Mouse (Mus musculus) cerebellum, adult 9-10 months (tissue): Measurements from ENCODE around the gene Rgs3.
A peak's percentile ranks its signal among the peaks of the same experiment; 100 is the strongest.

Experiments
- DNase-seq: peaks from one replicate; pipeline ENCODE4 v3.0.0; 2022

The Rgs3 gene

DNA sequence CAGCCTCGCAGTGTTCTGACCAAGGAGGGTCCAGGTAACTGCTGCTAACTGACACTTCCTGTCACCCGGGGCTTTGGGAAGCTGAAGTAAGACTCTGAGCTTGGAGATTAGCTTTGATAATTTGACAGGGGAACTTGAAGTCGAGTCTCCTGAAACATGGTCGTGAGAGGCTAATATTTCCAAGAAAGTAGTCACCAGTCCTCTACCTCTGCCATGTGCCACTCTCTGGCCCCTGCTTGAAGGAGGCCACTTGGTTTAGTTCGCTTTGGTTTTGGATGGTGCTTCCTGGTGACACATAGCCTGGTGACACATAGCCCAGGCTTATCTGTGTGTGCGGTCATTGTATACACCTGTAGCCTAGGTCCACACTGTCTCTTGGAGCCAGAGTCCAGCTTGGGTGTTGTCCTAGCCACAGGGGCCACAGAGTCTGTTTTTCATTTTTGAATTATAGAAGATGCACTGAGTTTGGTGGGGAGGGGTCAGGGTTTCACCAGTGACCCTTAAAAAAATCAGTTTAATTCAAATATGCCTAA, at the start of gene Rgs3:
Gene Rgs3 (plus strand): TSS at position 51 of the 533 bp plus-strand sequence.
- DNase-seq, result no peak

GRCm38 (mm10) chr4:62509946-62510345, 49.7 kb upstream of the Rgs3 start:
- DNase-seq, result no peak

DNA sequence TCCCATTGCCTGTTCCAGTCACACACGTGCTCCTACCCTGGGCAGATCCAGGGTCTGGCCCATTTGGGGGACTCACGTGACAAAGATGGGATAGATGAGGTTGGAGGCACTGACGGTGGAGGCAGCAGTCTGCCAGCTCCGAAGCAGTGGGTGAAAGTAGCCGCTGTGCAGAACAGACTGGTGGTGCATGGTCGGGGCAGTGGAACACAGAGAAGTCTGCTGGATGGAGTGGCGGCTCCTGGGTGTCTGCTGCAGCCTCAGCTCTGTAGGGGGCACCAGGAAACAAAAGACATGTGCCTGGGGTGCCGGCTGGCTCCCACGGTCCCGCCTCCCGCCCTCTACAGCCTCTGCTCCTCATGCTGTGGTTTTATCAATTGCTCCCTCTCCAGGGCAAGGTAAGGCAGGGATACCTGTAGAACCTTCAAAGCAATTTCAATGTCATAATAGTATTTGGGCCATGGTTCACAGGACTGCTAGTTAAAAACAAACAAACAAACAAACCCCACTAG, 45.6 kb upstream of the Rgs3 start:
- DNase-seq, result peak; percentile 31

- peak; percentile 39 for DNase-seq
Measured at GRCm38 (mm10) chr4:62514995-62515394, 44.7 kb upstream of the Rgs3 start.

DNA sequence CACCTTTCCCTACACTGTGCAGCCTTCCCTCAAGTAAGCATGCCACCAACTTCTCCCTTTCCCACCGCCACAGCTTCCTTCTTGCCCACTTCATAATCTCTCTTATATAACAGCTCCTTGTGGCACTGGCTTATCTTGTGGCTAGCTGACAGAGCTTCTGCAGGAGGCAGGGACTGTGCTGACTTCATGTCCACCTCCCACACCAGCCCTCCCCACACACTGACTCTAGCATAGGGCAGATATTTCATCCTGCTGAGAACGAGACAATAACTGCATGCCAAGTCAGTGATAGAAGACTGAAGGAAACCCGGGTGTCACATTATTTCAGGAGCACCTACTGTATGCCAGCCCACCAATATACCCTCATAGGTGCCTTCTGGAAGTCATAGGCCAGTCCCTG, 44.2 kb upstream of the Rgs3 start:
- peak; percentile 64 for DNase-seq

DNA sequence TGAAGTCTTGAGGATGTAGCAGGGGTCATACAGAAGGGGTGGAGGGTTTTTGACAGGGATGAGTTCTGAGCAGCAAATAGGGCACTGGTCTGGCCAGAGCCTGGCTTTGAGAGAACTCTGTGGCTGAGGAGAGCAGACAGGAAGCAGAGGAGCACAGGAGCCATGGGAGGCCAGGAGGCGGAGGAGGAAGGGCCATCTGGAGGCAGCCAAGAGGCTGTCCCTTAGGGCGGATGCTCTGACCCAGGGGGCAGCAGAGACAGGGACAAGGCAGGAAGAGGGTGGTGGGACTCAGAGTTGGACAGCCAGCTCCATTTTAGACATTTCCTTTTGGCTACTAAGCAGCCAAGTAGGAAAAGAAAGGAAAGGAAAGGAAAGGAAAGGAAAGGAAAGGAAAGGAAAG, 43.6 kb upstream of the Rgs3 start:
- DNase-seq, result peak; percentile 76

DNA sequence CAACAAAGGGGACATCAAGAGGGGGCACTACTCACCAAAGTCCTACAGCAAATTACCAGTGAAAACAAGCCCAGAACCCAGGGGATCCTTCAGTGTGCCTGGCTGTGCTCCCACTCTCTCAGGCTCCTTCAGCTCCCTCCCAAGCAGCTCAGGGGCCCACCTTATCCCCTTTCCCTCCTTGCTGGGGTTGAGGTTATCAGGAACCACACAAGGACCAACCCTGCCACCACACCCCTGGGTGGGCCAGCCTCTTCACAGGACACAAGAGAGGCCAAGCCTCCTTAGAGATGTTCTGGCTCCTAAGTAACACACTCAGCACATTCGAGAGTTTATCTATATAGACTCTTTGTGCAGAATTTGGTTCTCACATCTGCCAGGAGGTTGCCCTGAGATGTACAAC, 43.1 kb upstream of the Rgs3 start:
- DNase-seq, result peak; percentile 43

- no peak for DNase-seq
Measured at GRCm38 (mm10) chr4:62517046-62517445, 42.6 kb upstream of the Rgs3 start.

DNA sequence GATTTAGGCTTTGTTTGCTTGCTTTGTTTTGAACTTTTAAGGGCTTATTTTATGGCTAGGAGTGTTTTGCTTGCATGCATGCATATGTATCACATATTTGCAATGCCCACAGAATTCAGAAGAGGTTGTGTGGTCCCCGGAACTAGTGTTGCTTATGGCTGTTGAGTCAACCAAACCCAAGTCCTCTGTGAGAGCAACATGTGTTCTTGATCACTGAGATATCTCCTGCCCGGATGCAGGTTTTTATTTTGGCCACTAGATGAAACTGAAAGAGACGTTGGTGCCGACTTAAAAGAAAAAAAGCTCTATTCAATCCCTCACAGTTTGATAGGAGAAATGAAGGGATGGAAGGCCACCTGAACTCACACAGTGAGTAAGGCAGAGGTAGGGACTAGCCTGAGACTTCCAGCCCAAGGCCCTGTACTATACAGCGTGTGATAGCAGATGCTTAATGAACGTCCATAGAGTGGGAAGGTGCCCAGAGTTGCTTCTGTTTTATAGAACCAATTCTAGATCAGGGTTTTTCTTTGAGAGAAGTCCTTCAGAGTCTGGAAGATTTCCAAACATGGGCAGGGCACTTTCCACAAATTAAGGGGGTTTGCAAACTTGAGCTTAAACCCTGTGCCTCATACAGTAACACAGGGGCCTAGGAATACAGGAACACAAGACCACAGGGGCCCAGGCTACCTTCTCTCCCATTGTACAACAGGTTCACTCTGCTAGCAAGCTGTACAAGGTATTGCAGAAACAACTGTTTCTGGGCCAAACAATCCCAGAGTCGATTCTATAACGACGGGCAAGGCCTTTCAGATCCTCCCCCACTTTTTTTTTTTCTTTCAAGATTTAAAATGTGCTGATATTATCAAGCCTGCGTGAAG, 41.9 kb upstream of the Rgs3 start:
- DNase-seq, result peak; percentile 47

DNA sequence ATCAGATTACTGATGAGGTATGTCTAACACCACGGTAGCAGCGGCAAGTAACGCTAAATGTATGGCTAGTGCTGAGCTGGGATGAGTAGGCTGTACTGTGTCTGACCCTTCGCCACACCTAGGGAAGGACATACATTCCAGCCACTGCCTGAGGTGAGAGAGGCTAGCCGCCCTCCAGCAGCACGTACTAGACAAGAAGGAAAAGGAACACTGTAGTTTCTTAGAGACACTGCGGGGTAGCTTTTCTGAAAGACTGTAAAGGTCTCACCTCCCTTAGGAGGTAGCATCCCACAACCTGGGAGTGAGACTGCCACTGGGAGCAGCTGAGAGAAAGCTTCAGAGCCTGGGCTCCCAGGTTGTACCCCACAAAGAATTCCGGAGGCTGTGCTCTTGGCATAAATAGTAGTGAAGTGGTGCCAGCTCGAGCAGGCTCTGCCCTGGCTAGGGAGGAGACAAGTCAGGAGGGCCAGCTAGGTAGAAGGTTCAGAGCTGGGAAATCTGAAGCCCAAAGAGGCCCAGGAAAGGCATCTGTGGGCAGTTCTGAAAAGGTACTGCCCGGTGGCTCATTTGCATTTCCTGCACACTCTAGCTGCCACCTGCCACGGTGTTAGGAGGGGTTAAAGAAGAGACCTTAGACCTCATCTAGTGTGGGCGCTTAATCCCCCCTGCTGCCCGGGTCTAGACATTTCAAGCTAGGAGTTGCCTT, 41.1 kb upstream of the Rgs3 start:
- DNase-seq, result peak; percentile 88

GRCm38 (mm10) chr4:62519122-62519848, 40.4 kb upstream of the Rgs3 start:
- peak; percentile 72 for DNase-seq

DNA sequence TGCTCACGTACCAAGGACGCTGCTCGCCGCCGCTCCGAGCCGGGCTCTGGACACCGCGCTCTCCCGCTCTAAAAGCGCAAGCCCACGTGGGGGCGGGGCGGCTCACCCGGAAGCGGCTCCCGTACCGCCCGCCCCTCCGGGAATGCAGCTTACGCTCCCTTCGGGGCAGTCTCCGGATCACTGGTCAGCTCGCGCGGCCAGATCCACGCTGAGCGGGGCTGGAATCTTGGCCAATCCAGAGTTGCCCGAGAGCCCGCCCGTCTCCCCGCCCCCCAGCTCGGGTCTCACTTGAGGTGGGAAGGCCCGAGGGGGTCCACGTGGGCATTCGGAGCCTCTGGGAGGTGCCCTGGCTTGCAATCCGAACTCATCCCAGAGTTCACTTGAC, 39.8 kb upstream of the Rgs3 start, which contains the start of gene Alad:
Gene Alad (minus strand): TSS at position 70 of the 385 bp plus-strand sequence.
- peak; percentile 81 for DNase-seq

GRCm38 (mm10) chr4:62520892-62521400, 38.7 kb upstream of the Rgs3 start:
- no peak for DNase-seq

DNA sequence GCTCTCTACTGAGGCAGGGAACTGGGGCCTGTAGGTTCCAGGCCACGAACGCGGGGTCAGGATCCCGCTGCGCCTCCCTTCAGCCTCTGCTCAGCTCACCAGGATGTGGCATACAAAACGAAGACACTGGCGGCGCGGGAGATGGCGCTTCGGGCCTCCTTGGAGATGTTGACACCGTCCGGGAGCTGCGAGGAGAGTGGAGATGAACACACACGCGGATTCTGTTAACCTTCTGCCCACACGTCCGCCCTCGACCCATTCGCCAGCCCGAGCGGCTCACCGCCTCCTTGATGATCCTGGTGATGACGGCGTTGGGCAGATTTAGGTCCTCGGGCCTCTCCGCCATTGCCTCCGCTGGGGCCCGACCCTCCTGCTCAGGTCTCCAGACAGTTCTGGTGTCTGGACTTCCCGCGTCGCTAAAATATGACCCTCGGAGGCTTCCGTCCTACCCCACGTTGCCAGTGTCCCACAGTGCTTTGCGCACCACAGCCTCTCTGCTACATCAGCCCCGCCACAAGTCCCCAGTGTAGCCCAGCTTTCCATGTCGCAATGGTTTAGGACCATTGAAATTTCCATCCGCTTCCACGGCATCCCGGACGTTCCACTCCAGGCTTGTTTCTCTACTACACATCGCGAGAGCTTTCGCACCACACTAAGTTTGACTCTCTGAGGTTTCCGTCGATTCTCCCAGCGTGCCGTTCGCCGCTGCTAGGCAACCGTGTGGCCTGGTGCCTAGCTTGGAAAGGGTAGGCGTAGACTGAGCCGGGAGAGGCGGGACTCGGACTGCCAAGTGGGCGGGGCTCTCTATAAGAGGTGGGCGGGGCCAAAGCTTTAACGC, 34.8 kb upstream of the Rgs3 start, which contains the start of the genes Pole3 and 4933430I17Rik:
Gene Pole3 (minus strand): TSS at position 418 of the 838 bp plus-strand sequence.
Gene 4933430I17Rik (plus strand): TSS at position 719 of the 838 bp plus-strand sequence.
- peak; percentile 98 for DNase-seq

GRCm38 (mm10) chr4:62525489-62525811, 34.2 kb upstream of the Rgs3 start:
- no peak for DNase-seq

DNA sequence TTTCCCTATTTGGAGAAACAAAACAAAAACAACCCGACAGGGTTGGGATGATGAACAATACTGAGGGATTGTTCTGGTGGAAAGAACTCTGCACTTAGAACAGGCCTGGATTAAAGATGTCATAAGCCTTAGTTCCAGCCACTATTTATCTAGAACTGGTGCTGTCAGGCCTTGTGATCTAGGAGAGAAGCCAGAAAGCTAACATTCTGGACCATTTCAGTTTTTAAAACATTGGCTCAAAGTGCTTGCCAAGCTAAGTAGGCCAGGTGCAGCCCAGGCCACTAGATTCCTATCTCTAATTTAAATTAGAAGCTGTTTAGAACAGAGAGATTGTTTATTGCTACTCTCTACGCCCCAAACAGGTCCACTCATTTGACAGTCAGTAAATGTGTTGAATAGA, 33.4 kb upstream of the Rgs3 start:
- peak; percentile 46 for DNase-seq

DNA sequence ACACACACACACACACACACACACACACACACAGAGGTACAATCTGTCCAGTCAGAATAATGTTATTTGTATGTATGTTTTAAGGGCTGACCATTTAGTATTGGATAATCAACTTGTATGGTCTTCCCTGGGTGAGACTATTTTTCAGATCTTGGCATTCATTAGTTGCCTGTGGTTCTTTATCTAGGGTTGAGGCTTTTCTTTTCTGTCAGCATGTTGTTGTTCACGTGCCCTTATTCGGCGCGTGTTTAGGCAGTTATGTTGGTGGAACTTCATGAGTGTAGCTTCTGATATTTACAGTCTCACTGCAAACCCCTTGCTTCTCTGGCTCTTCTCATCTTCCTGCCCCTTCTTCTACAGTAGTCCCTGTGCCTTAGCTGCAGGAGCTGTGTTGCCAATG, 32.0 kb upstream of the Rgs3 start:
- DNase-seq, result no peak

DNA sequence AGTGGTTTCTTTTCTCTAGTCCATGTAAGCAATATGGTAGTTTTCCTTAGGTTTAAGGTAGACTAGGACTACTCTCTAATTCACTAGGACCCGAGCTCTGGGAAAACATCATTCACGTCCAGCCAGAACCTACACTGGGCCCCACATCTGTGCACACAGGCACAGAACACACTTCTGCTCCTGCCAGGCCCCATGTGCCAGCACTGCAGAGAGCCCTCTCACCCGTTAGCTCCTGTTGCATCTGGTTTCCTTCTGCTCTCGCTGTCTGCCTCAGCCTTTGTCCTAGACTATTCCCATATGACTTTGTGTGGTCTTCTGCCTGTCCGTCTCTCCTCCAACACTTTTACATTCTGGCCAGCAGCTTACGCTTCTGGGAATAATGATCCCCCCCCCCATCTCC, 25.9 kb upstream of the Rgs3 start:
- no peak for DNase-seq

DNA sequence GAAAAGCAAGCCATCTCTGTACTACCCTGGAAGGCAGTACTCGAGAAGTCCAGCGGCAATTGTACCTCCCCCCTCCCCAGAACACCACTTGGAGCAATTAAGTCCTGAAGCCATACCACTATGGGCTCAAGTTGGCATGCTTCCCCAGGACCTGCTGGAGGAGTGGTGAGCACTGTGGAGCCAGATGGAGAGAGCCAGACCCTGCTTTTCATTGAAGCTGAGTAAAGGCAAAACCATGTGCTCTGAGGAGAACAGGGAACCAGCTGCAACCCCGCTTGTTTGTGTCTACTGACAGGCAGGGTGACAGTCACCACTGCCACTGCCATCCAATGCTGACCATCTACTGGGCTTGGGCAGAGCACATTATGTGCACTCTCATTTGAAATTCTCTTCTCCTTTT, 17.8 kb upstream of the Rgs3 start:
- DNase-seq, result no peak

DNA sequence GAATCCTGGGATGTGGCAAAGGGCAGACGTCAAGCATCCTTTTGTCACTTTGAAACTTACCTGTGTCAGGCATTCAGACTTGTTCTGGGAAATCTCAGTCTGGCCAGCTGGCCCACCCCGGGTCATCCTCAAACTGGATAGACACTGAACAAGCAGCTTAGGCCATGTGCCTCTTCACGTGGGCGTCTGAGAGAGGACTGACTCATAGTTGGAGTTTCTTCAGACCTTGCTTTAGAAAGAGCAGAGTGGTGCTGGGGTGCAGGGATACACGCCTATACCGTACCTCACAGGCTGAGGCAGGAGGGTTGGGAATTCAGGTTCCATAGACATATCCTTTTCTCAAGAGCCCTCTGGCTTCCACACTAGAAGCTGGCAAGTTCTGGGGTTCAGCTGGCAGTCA, 15.9 kb upstream of the Rgs3 start:
- no peak for DNase-seq

- no peak for DNase-seq
Measured at GRCm38 (mm10) chr4:62544801-62545200, 14.8 kb upstream of the Rgs3 start.

DNA sequence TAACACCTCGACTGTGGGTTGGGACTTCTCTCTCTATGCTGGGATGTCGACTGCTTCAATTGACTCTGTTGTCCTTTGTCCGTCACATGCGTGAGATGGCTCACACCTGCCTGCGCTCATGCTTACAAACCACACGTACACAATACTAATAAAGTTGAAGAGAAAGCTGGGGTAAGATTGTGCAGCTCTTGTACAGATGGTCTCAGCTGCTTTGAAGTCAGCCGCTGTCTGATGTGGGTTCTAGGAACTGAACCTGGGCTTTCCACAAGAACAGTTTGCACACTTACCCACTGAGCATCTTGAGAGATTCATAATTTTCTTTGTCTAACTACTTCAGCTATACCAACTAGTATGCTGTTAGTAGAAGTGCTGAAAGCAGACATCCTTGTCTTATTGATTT, 7.7 kb upstream of the Rgs3 start:
- no peak for DNase-seq
